Mouse (Mus musculus) lung, adult 2 months (tissue): ENCODE measurements at regions not wholly inside any gene's neighbourhood (a gene's known extent, or its start where the extent isn't known, plus 50 kb on each side); places are given as distances from the start of the nearest gene placed in this dataset.

Experiments
- CTCF ChIP-seq: fragments of 200-500 bp; IDR thresholded peaks from 2 replicates; pipeline ENCODE4 v1.5.1; 2011; ENCODE audit warnings: mild to moderate bottlenecking, low read length, control low read depth; ENCODE audit not compliant: insufficient read depth
- POLR2A ChIP-seq: fragments of 200-500 bp; IDR thresholded peaks from 2 replicates; pipeline ENCODE4 v1.6.1; 2011; ENCODE audit warnings: low read depth, mild to moderate bottlenecking, control low read depth, low read length, borderline replicate concordance; ENCODE audit errors: extremely low read depth

DNA sequence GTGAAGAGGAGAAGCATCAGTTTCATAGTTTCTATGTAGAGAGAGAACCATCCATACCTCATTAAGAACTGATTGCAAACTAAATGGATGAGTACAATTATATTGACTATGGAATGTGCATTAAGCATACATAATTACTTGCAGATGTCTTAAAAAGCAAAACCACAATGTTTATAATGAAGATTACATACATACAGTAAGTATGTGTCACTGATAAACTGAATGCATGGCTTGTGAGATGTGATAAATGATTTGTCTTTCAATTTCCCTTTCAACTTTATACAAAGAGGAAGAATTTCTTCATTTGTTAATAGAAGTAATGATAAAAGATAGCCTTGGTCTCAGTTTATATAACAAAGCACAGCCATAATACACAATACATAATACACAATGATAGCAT is 1939.3 kb downstream of the 9330182O14Rik start:
- no peak for TF ChIP-seq CTCF
- no peak for TF ChIP-seq POLR2A
